Mouse (Mus musculus) liver, adult 2 months (tissue): Measurements from ENCODE around the gene Lancl3. TPM values are rescaled to one million over a fixed set of nuclear protein-coding genes. Genes with fewer than 3 reads are reported as not detected.

Experiments
- DNase-seq: peaks from one replicate; pipeline ENCODE4 v3.0.0-alpha.2; 2011; ENCODE audit warnings: low read depth, low spot score; ENCODE audit errors: extremely low read depth
- H3K27ac ChIP-seq: fragments of 200-500 bp; replicated peaks from 2 replicates; pipeline ENCODE4 v1.5.1; 2012; ENCODE audit warnings: low read depth, mild to moderate bottlenecking, control low read depth, inconsistent platforms, low read length; ENCODE audit not compliant: insufficient read depth
- H3K27me3 ChIP-seq: fragments of 200-500 bp; 2 replicates; pipeline ENCODE4 v1.6.1; 2012; ENCODE audit warnings: mild to moderate bottlenecking, moderate library complexity, low read length, inconsistent platforms; ENCODE audit not compliant: control insufficient read depth, insufficient read depth
- H3K36me3 ChIP-seq: fragments of 200-500 bp; 2 replicates; pipeline ENCODE4 v1.6.1; 2012; ENCODE audit warnings: low read length, inconsistent platforms; ENCODE audit not compliant: control insufficient read depth, insufficient read depth
- H3K4me1 ChIP-seq: fragments of 200-500 bp; 2 replicates; pipeline ENCODE4 v1.6.1; 2011; ENCODE audit warnings: low read length; ENCODE audit not compliant: control insufficient read depth, insufficient read depth
- H3K4me3 ChIP-seq: fragments of 200-500 bp; 2 replicates; pipeline ENCODE4 v1.5.1; 2011; ENCODE audit warnings: low read depth, mild to moderate bottlenecking, control low read depth, low read length, moderate library complexity; ENCODE audit not compliant: insufficient read depth
- H3K79me2 ChIP-seq: fragments of 200-500 bp; 2 replicates; pipeline ENCODE4 v1.6.1; 2012; ENCODE audit warnings: inconsistent platforms, mild to moderate bottlenecking, low read length, moderate library complexity; ENCODE audit not compliant: control insufficient read depth, insufficient read depth
- H3K9ac ChIP-seq: fragments of 200-500 bp; 2 replicates; pipeline ENCODE4 v1.6.1; 2012; ENCODE audit warnings: low read depth, mild to moderate bottlenecking, control low read depth, inconsistent platforms, low read length
- CTCF ChIP-seq: fragments of 200-500 bp; IDR thresholded peaks from 2 replicates; pipeline ENCODE4 v1.5.1; 2011; ENCODE audit warnings: low read depth, low read length, control low read depth
- POLR2A ChIP-seq: fragments of 200-500 bp; IDR thresholded peaks from 2 replicates; pipeline ENCODE4 v1.6.1; 2011; ENCODE audit warnings: low read length, control low read depth; ENCODE audit not compliant: insufficient read depth; ENCODE audit errors: extremely low read depth
- WGBS: fragments of 180-500 bp; shearing (Covaris S2); methylation state at CpG from one replicate; pipeline ENCODE4 v1.1.7; 2018; 5-methylcytosine and 5-hydroxymethylcytosine counted together
- polyA plus RNA-seq: library from polyadenylated mRNA; depleted of rRNA; stranded (reverse); fragments of >200 nt; gene quantifications from 2 replicates; pipeline ENCODE4 v1.2.3, GENCODE M21; 2012; rRNA removed
- total RNA-seq: library from RNA; depleted of rRNA; stranded (reverse); fragments of >200 nt; gene quantifications from 2 replicates; pipeline ENCODE4 v1.2.3, GENCODE M21; 2014; rRNA removed

Gene Lancl3
- total RNA-seq: 0.09 TPM in 1 of 2 replicates, not detected in the other
- 0.02 TPM in 1 of 2 replicates, not detected in the other for polyA plus RNA-seq

GRCm38 (mm10) chrX:9199761-9200371, at the start of gene Lancl3:
TSS of gene Lancl3 (plus strand) at chrX:9199902.
- Histone ChIP-seq H3K4me1 (peaks cover 4% of the 10 kb centered on the region; the same call in 1 of the 2 replicates), H3K36me3 (no peaks in the 10 kb centered on the region), H3K9ac (0 out of 2 replicates have a peak within 1 kb of the TSS, but pooled peaks have one; percentile 30), H3K27me3 (peaks cover 9% of the 10 kb centered on the region; the same call in 1 of the 2 replicates), H3K79me2 (no peaks in the 10 kb centered on the region), H3K27ac (no peak within 1 kb of the TSS), H3K4me3 (peak within 1 kb of the TSS; percentile 56)
- 2% methylated on average over 42 of the region's 49 CpGs for WGBS
- DNase-seq: peak; percentile 9
- TF ChIP-seq CTCF (no peak), POLR2A (no peak)

GRCm38 (mm10) chrX:9179011-9179410, 20.7 kb upstream of the Lancl3 start:
- no peaks in the 10 kb centered on the region for H3K4me1 ChIP-seq
- no peak overlapping the region for H3K9ac ChIP-seq
- no peaks in the 10 kb centered on the region for H3K27me3 ChIP-seq
- no peak for DNase-seq
- H3K79me2 ChIP-seq: no peaks in the 10 kb centered on the region
- H3K36me3 ChIP-seq: no peaks in the 10 kb centered on the region
- H3K27ac ChIP-seq: no peak overlapping the region
- no peak overlapping the region for H3K4me3 ChIP-seq
- TF ChIP-seq CTCF (no peak), POLR2A (no peak)
- WGBS: 78% methylated on average over 2 of the region's 2 CpGs

GRCm38 (mm10) chrX:9181570-9181969, 18.1 kb upstream of the Lancl3 start:
- H3K4me3 ChIP-seq: no peak overlapping the region
- TF ChIP-seq POLR2A (no peak), CTCF (no peak)

GRCm38 (mm10) chrX:9200380-9200917, 747 bp downstream of the Lancl3 start:
- Histone ChIP-seq H3K27ac (no peak overlapping the region), H3K4me3 (peak overlapping the region; percentile 56), H3K36me3 (no peaks in the 10 kb centered on the region), H3K4me1 (peaks cover 4% of the 10 kb centered on the region; the same call in 1 of the 2 replicates), H3K79me2 (no peaks in the 10 kb centered on the region), H3K9ac (0 out of 2 replicates have a peak overlapping the region, but pooled peaks have one; percentile 30), H3K27me3 (peaks cover 9% of the 10 kb centered on the region; the same call in 1 of the 2 replicates)
- TF ChIP-seq POLR2A: no peak
- TF ChIP-seq CTCF: peak; percentile 19; the same call in 1 of the 2 replicates
- no peak for DNase-seq
- WGBS: 2% methylated on average over 59 of the region's 72 CpGs

More at GRCm38 (mm10) chrX:9181570-9181969, 18.1 kb upstream of the Lancl3 start:
- WGBS: 70% methylated on average over 5 of the region's 5 CpGs
- Histone ChIP-seq H3K79me2 (no peaks in the 10 kb centered on the region), H3K27me3 (no peaks in the 10 kb centered on the region), H3K36me3 (no peaks in the 10 kb centered on the region), H3K9ac (no peak overlapping the region), H3K27ac (no peak overlapping the region), H3K4me1 (no peaks in the 10 kb centered on the region)
- DNase-seq: no peak

- Histone ChIP-seq H3K79me2 (no peaks in the 10 kb centered on the region), H3K36me3 (no peaks in the 10 kb centered on the region), H3K9ac (no peak overlapping the region), H3K4me3 (no peak overlapping the region), H3K4me1 (peaks cover 4% of the 10 kb centered on the region; the same call in 1 of the 2 replicates), H3K27me3 (peaks cover 9% of the 10 kb centered on the region; the same call in 1 of the 2 replicates), H3K27ac (no peak overlapping the region)
- TF ChIP-seq CTCF (no peak), POLR2A (no peak)
- 79% methylated on average over 2 of the region's 2 CpGs for WGBS
- DNase-seq: no peak
Measured at GRCm38 (mm10) chrX:9201954-9202353, 2.3 kb downstream of the Lancl3 start.
